Mouse (Mus musculus): ENCODE measurements around the gene Nipal4. TPM values are rescaled to one million over a fixed set of nuclear protein-coding genes. Genes with fewer than 3 reads are reported as not detected.

The Nipal4 gene
- polyA plus RNA-seq, 1 experiment from 2014 or later = 0.11 TPM

GRCm38 (mm10) chr11:46107046-46107445, 59.3 kb downstream of the Nipal4 start:
- WGBS = 80% methylated on average over 1 of the region's 1 CpGs
- H3K4me1 ChIP-seq (replicated peaks) = peaks cover 12% of the 10 kb centered on the region; the same call in 1 of the 2 replicates

GRCm38 (mm10) chr11:46102107-46102506, 64.2 kb downstream of the Nipal4 start:
- Histone ChIP-seq H3K27me3 (no peaks in the 10 kb centered on the region), H3K9ac (no peak overlapping the region), H3K4me3 (no peak overlapping the region), H3K4me2 (no peak overlapping the region), H3K27ac (replicated peaks) (no peak overlapping the region), H3K36me3 (peaks cover 50% of the 10 kb centered on the region), H3K4me1 (replicated peaks) (peaks cover 3% of the 10 kb centered on the region; the same call in 1 of the 2 replicates), H3K9me3 (no peaks in the 10 kb centered on the region)
- no peak for ATAC-seq (ENCODE audit: low read depth)
- 78% methylated on average over 6 of the region's 6 CpGs for WGBS

More at GRCm38 (mm10) chr11:46107046-46107445, 59.3 kb downstream of the Nipal4 start:
- Histone ChIP-seq H3K9me3 (no peaks in the 10 kb centered on the region), H3K4me2 (no peak overlapping the region), H3K27ac (replicated peaks) (no peak overlapping the region), H3K9ac (no peak overlapping the region), H3K27me3 (no peaks in the 10 kb centered on the region), H3K36me3 (peaks cover 21% of the 10 kb centered on the region), H3K4me3 (no peak overlapping the region)
- no peak for ATAC-seq (ENCODE audit: low read depth)

Small RNA genes within 50 kb of the gene (microRNA-seq; reads per million reads assigned to microRNA genes)
- gene Mir7239 (not detected), gene Mir8100 (not detected)

Other genes starting within 250 kb of the Nipal4 start
- gene Lsm11, start 221.6 kb downstream of the Nipal4 start, polyA plus RNA-seq (2015; fragmentation: Nextera tagmentation; extraction: Ambion mirVana) = 15.1 and 16.9 TPM in 2 replicates
- gene Thg1l, start 211.0 kb downstream of the Nipal4 start, polyA plus RNA-seq (2015; fragmentation: Nextera tagmentation; extraction: Ambion mirVana) = 10.0 and 10.7 TPM in 2 replicates
- 0.12 and 0.14 TPM in 2 replicates for gene Sox30, start 186.2 kb downstream of the Nipal4 start, polyA plus RNA-seq (2015; fragmentation: Nextera tagmentation; extraction: Ambion mirVana)
- 6.6 and 7.2 TPM in 2 replicates for gene Gm12166, start 114.2 kb downstream of the Nipal4 start, polyA plus RNA-seq (2015; fragmentation: Nextera tagmentation; extraction: Ambion mirVana)
- 19.2 and 19.8 TPM in 2 replicates for gene Adam19, start 110.5 kb downstream of the Nipal4 start, polyA plus RNA-seq (2015; fragmentation: Nextera tagmentation; extraction: Ambion mirVana)
- 0.46 and 0.84 TPM in 2 replicates for gene Fndc9, start 69.0 kb upstream of the Nipal4 start, polyA plus RNA-seq (2015; fragmentation: Nextera tagmentation; extraction: Ambion mirVana)
- gene Cyfip2, start 146.4 kb upstream of the Nipal4 start, polyA plus RNA-seq (2015; fragmentation: Nextera tagmentation; extraction: Ambion mirVana) = 84.9 and 89.1 TPM in 2 replicates
- not detected in 2 replicates for gene Itk, start 223.0 kb upstream of the Nipal4 start, polyA plus RNA-seq (2015; fragmentation: Nextera tagmentation; extraction: Ambion mirVana)
- not detected in 2 replicates for gene Fam71b, start 230.1 kb upstream of the Nipal4 start, polyA plus RNA-seq (2015; fragmentation: Nextera tagmentation; extraction: Ambion mirVana)

All from neural tube, embryonic 13.5 days (tissue).